Mouse (Mus musculus): ENCODE data around the gene Bicc1. TPM values are rescaled to one million over a fixed set of nuclear protein-coding genes. Genes with fewer than 3 reads are reported as not detected.
A peak's percentile ranks its signal among the peaks of the same experiment; 100 is the strongest.

Gene Bicc1
- polyA plus RNA-seq, 1 experiment = 69.0 TPM

GRCm38 (mm10) chr10:71193319-71193718 is 33.8 kb upstream of the Bicc1 start:
- WGBS = 60% methylated on average over 7 of the region's 7 CpGs
- Histone ChIP-seq H3K4me3 (ENCODE audit: insufficient read depth, low read depth, low read length) (no peak overlapping the region), H3K36me3 (ENCODE audit: control insufficient read depth, insufficient read depth, low read length) (no peaks in the 10 kb centered on the region), H3K27ac (ENCODE audit: insufficient read depth, low read depth, low read length) (no peak overlapping the region), H3K27me3 (replicated peaks; ENCODE audit: control insufficient read depth, insufficient read depth, low read length) (no peaks in the 10 kb centered on the region), H3K4me1 (ENCODE audit: control insufficient read depth, insufficient read depth, low read length) (peaks cover 6% of the 10 kb centered on the region)
- DNase-seq = peak; percentile 19
- TF ChIP-seq POLR2A (IDR thresholded peaks at IDR 0.05; ENCODE audit: low read depth, low read length) (no peak), CTCF (conservative IDR thresholded peaks at IDR 0.05; ENCODE audit: insufficient read depth, insufficient read length, low read depth, low read length) (no peak)

DNA sequence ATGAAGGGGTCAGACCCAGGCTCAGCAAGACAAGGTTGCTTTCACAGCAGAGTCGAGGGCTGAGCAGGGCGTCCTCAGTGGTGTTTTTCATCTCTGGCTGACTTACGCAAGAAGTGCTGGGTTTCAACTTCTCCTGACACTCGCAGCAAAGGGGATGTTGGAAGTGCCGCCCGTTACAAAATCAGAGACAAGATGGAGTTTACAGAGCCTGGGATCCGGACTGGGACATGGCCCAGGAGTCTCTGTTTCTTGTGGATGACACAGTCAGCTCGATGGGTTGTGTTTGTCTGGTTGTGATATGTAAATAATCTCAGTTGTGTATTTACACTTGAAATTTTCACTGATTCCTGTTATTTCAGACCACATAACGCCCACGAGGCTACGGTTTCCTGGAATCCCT is 33.4 kb upstream of the Bicc1 start:
- 73% methylated on average over 11 of the region's 11 CpGs for WGBS
- peak overlapping the region; percentile 1; the same call in 1 of the 2 replicates for H3K27ac ChIP-seq (ENCODE audit: insufficient read depth, low read depth, low read length)

GRCm38 (mm10) chr10:71188681-71189080 is 29.2 kb upstream of the Bicc1 start:
- no peak overlapping the region for H3K4me3 ChIP-seq (ENCODE audit: insufficient read depth, low read depth, low read length)
- peaks cover 3% of the 10 kb centered on the region; the same call in 1 of the 2 replicates for H3K4me1 ChIP-seq (ENCODE audit: control insufficient read depth, insufficient read depth, low read length)
- no peaks in the 10 kb centered on the region for H3K36me3 ChIP-seq (ENCODE audit: control insufficient read depth, insufficient read depth, low read length)
- 56% methylated on average over 4 of the region's 4 CpGs for WGBS
- no peak overlapping the region for H3K27ac ChIP-seq (ENCODE audit: insufficient read depth, low read depth, low read length)
- H3K27me3 ChIP-seq (replicated peaks; ENCODE audit: control insufficient read depth, insufficient read depth, low read length) = no peaks in the 10 kb centered on the region
- DNase-seq = peak; percentile 72
- no peak for TF ChIP-seq CTCF (conservative IDR thresholded peaks at IDR 0.05; ENCODE audit: insufficient read depth, insufficient read length, low read depth, low read length)

More for the DNA sequence above, 33.4 kb upstream of the Bicc1 start:
- Histone ChIP-seq H3K27me3 (replicated peaks; ENCODE audit: control insufficient read depth, insufficient read depth, low read length) (no peaks in the 10 kb centered on the region), H3K36me3 (ENCODE audit: control insufficient read depth, insufficient read depth, low read length) (no peaks in the 10 kb centered on the region), H3K4me3 (ENCODE audit: insufficient read depth, low read depth, low read length) (no peak overlapping the region), H3K4me1 (ENCODE audit: control insufficient read depth, insufficient read depth, low read length) (peaks cover 5% of the 10 kb centered on the region)
- TF ChIP-seq CTCF (conservative IDR thresholded peaks at IDR 0.05; ENCODE audit: insufficient read depth, insufficient read length, low read depth, low read length) = no peak
- no peak for TF ChIP-seq POLR2A (IDR thresholded peaks at IDR 0.05; ENCODE audit: low read depth, low read length)
- DNase-seq = peak; percentile 55

- Histone ChIP-seq H3K36me3 (ENCODE audit: control insufficient read depth, insufficient read depth, low read length) (no peaks in the 10 kb centered on the region), H3K27me3 (replicated peaks; ENCODE audit: control insufficient read depth, insufficient read depth, low read length) (no peaks in the 10 kb centered on the region), H3K4me3 (ENCODE audit: insufficient read depth, low read depth, low read length) (no peak overlapping the region), H3K27ac (ENCODE audit: insufficient read depth, low read depth, low read length) (no peak overlapping the region), H3K4me1 (ENCODE audit: control insufficient read depth, insufficient read depth, low read length) (peaks cover 7% of the 10 kb centered on the region)
- WGBS = 89% methylated on average over 7 of the region's 7 CpGs
- TF ChIP-seq POLR2A (IDR thresholded peaks at IDR 0.05; ENCODE audit: low read depth, low read length) (no peak), CTCF (conservative IDR thresholded peaks at IDR 0.05; ENCODE audit: insufficient read depth, insufficient read length, low read depth, low read length) (no peak)
- no peak for DNase-seq
Measured at GRCm38 (mm10) chr10:71185059-71185458, 25.6 kb upstream of the Bicc1 start.

GRCm38 (mm10) chr10:71183339-71184031 is 24.0 kb upstream of the Bicc1 start:
- DNase-seq = peak; percentile 34
- 41% methylated on average over 7 of the region's 7 CpGs for WGBS
- H3K27me3 ChIP-seq (replicated peaks; ENCODE audit: control insufficient read depth, insufficient read depth, low read length) = no peaks in the 10 kb centered on the region

DNA sequence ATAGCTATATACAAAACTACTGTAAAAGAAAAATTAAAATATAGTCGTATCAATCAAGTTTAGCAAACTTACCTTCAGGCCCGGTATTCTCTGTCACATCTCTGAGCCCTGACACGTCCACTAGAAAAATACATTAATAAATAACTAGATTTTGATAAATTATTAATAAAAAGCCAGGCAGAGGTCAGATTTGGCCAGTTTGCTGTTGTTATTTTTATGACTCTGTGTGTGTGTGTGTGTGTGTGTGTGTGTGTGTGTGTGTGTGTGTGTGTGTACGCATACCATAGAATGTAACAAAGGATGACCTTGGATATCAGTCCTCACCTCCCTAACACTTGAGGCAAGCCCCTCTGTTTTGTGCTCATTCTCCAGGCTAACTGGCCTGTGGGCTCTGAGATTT is 22.4 kb upstream of the Bicc1 start:
- no peaks in the 10 kb centered on the region for H3K36me3 ChIP-seq (ENCODE audit: control insufficient read depth, insufficient read depth, low read length)
- H3K27ac ChIP-seq (ENCODE audit: insufficient read depth, low read depth, low read length) = peak overlapping the region; percentile 61
- TF ChIP-seq CTCF (conservative IDR thresholded peaks at IDR 0.05; ENCODE audit: insufficient read depth, insufficient read length, low read depth, low read length) = no peak
- TF ChIP-seq POLR2A (IDR thresholded peaks at IDR 0.05; ENCODE audit: low read depth, low read length) = no peak
- no peaks in the 10 kb centered on the region for H3K27me3 ChIP-seq (replicated peaks; ENCODE audit: control insufficient read depth, insufficient read depth, low read length)
- peaks cover 4% of the 10 kb centered on the region for H3K4me1 ChIP-seq (ENCODE audit: control insufficient read depth, insufficient read depth, low read length)
- peak; percentile 65 for DNase-seq
- H3K4me3 ChIP-seq (ENCODE audit: insufficient read depth, low read depth, low read length) = no peak overlapping the region
- 29% methylated on average over 4 of the region's 4 CpGs for WGBS

More at GRCm38 (mm10) chr10:71183339-71184031, 24.0 kb upstream of the Bicc1 start:
- no peak for TF ChIP-seq CTCF (conservative IDR thresholded peaks at IDR 0.05; ENCODE audit: insufficient read depth, insufficient read length, low read depth, low read length)
- no peak for TF ChIP-seq POLR2A (IDR thresholded peaks at IDR 0.05; ENCODE audit: low read depth, low read length)
- Histone ChIP-seq H3K27ac (ENCODE audit: insufficient read depth, low read depth, low read length) (no peak overlapping the region), H3K36me3 (ENCODE audit: control insufficient read depth, insufficient read depth, low read length) (no peaks in the 10 kb centered on the region), H3K4me1 (ENCODE audit: control insufficient read depth, insufficient read depth, low read length) (peaks cover 4% of the 10 kb centered on the region), H3K4me3 (ENCODE audit: insufficient read depth, low read depth, low read length) (no peak overlapping the region)

DNA sequence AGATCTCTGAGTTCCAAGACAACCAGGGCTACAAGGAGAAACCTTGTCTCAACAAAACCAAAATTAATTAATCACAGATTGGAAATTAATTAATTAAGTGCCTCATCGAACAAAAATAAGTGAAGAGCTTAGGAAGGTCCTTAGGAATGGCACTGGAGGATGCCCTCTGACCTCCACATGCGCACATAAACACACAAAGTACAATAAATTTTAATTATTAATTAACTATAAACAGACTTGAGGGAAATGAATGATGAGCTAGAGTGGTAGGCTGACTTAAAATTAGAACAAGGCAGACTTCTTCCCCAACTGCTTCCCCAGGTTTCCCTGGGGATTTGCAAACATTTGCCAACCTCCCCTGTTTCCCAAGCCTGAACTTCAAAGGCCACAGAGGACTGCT is 21.6 kb upstream of the Bicc1 start:
- H3K4me3 ChIP-seq (ENCODE audit: insufficient read depth, low read depth, low read length) = peak overlapping the region; percentile 46
- no peaks in the 10 kb centered on the region for H3K36me3 ChIP-seq (ENCODE audit: control insufficient read depth, insufficient read depth, low read length)
- H3K4me1 ChIP-seq (ENCODE audit: control insufficient read depth, insufficient read depth, low read length) = peaks cover 4% of the 10 kb centered on the region
- TF ChIP-seq CTCF (conservative IDR thresholded peaks at IDR 0.05; ENCODE audit: insufficient read depth, insufficient read length, low read depth, low read length) (no peak), POLR2A (IDR thresholded peaks at IDR 0.05; ENCODE audit: low read depth, low read length) (no peak)
- no peaks in the 10 kb centered on the region for H3K27me3 ChIP-seq (replicated peaks; ENCODE audit: control insufficient read depth, insufficient read depth, low read length)
- DNase-seq = peak; percentile 57
- H3K27ac ChIP-seq (ENCODE audit: insufficient read depth, low read depth, low read length) = peak overlapping the region; percentile 81
- 41% methylated on average over 2 of the region's 2 CpGs for WGBS
